Mouse (Mus musculus): ENCODE measurements at regions not wholly inside any gene's neighbourhood (a gene's known extent, or its start where the extent isn't known, plus 50 kb on each side); places are given as distances from the start of the nearest gene placed in this dataset.

- no peak for DNase-seq (ENCODE audit: low spot score)
- no peak overlapping the region for H3K27ac ChIP-seq (ENCODE audit: low read length)
- no peak for TF ChIP-seq CTCF (IDR thresholded peaks at IDR 0.05)
- TF ChIP-seq EP300 (IDR thresholded peaks at IDR 0.05), result no peak
- H3K27me3 ChIP-seq (replicated peaks; ENCODE audit: insufficient read depth, low read length), result no peaks in the 10 kb centered on the region
- no peak overlapping the region for H3K4me3 ChIP-seq (ENCODE audit: low read depth, low read length)
- no peak overlapping the region for H3K9ac ChIP-seq (replicated peaks; ENCODE audit: low read depth)
- H3K4me1 ChIP-seq (ENCODE audit: insufficient read depth, low read depth, low read length), result no peaks in the 10 kb centered on the region
- no peaks in the 10 kb centered on the region for H3K9me3 ChIP-seq (ENCODE audit: low read length)
- no peaks in the 10 kb centered on the region for H3K36me3 ChIP-seq (ENCODE audit: insufficient read depth, low read length)
- WGBS, result 69% methylated on average over 11 of the region's 11 CpGs
- no peak for ATAC-seq
- H3K4me2 ChIP-seq (replicated peaks; ENCODE audit: low read depth, low read length), result no peak overlapping the region
Observed at GRCm38 (mm10) chr12:25668336-25668735, 571.4 kb upstream of the Id2 start.

GRCm38 (mm10) chr12:25654456-25654855 is 557.5 kb upstream of the Id2 start:
- no peak for ATAC-seq
- no peaks in the 10 kb centered on the region for H3K9me3 ChIP-seq (ENCODE audit: low read length)
- TF ChIP-seq EP300 (IDR thresholded peaks at IDR 0.05) (no peak), CTCF (IDR thresholded peaks at IDR 0.05) (no peak)
- H3K4me1 ChIP-seq (ENCODE audit: insufficient read depth, low read depth, low read length), result no peaks in the 10 kb centered on the region
- H3K27ac ChIP-seq (ENCODE audit: low read length), result no peak overlapping the region
- H3K4me2 ChIP-seq (replicated peaks; ENCODE audit: low read depth, low read length), result no peak overlapping the region
- H3K9ac ChIP-seq (replicated peaks; ENCODE audit: low read depth), result no peak overlapping the region
- DNase-seq (ENCODE audit: low spot score), result no peak
- no peaks in the 10 kb centered on the region for H3K36me3 ChIP-seq (ENCODE audit: insufficient read depth, low read length)
- no peaks in the 10 kb centered on the region for H3K27me3 ChIP-seq (replicated peaks; ENCODE audit: insufficient read depth, low read length)
- WGBS, result 92% methylated on average over 5 of the region's 5 CpGs
- H3K4me3 ChIP-seq (ENCODE audit: low read depth, low read length), result no peak overlapping the region

GRCm38 (mm10) chr12:25650237-25650636 is 553.3 kb upstream of the Id2 start:
- ATAC-seq, result no peak
- H3K9ac ChIP-seq (replicated peaks; ENCODE audit: low read depth), result no peak overlapping the region
- no peak overlapping the region for H3K4me3 ChIP-seq (ENCODE audit: low read depth, low read length)
- no peak overlapping the region for H3K27ac ChIP-seq (ENCODE audit: low read length)
- H3K36me3 ChIP-seq (ENCODE audit: insufficient read depth, low read length), result no peaks in the 10 kb centered on the region
- DNase-seq (ENCODE audit: low spot score), result no peak
- H3K4me2 ChIP-seq (replicated peaks; ENCODE audit: low read depth, low read length), result no peak overlapping the region
- H3K9me3 ChIP-seq (ENCODE audit: low read length), result no peaks in the 10 kb centered on the region
- whole genome bisulfite sequencing, result 50% methylated on average over 3 of the region's 3 CpGs
- no peaks in the 10 kb centered on the region for H3K27me3 ChIP-seq (replicated peaks; ENCODE audit: insufficient read depth, low read length)
- no peak for TF ChIP-seq CTCF (IDR thresholded peaks at IDR 0.05)
- no peak for TF ChIP-seq EP300 (IDR thresholded peaks at IDR 0.05)
- H3K4me1 ChIP-seq (ENCODE audit: insufficient read depth, low read depth, low read length), result no peaks in the 10 kb centered on the region

DNA sequence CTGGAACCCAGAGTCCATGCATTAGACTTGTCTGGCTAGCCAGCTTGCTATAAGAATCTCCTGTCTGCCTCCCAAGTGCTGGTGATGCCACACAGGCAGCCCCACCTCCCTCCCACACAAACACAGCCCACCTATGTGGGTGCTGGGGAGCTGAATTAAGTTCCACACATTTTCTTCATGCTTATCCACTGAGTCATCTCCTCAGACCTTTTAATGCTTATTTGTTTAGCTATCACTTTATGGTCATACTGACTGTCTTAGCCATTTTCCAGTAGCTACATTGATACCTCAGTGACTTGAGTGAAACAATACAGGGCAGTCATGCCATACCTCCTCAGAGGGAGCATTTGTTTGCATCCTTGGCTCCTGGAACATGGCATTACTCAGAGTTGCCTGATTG is 531.1 kb upstream of the Id2 start:
- no peaks in the 10 kb centered on the region for H3K27me3 ChIP-seq (replicated peaks; ENCODE audit: insufficient read depth, low read length)
- no peak for DNase-seq (ENCODE audit: low spot score)
- no peaks in the 10 kb centered on the region for H3K4me1 ChIP-seq (ENCODE audit: insufficient read depth, low read depth, low read length)
- TF ChIP-seq EP300 (IDR thresholded peaks at IDR 0.05), result no peak
- ATAC-seq, result no peak
- H3K36me3 ChIP-seq (ENCODE audit: insufficient read depth, low read length), result no peaks in the 10 kb centered on the region
- no peak overlapping the region for H3K4me2 ChIP-seq (replicated peaks; ENCODE audit: low read depth, low read length)
- no peak overlapping the region for H3K27ac ChIP-seq (ENCODE audit: low read length)
- no peaks in the 10 kb centered on the region for H3K9me3 ChIP-seq (ENCODE audit: low read length)
- H3K4me3 ChIP-seq (ENCODE audit: low read depth, low read length), result no peak overlapping the region
- H3K9ac ChIP-seq (replicated peaks; ENCODE audit: low read depth), result no peak overlapping the region

- Histone ChIP-seq H3K4me1 (ENCODE audit: insufficient read depth, low read depth, low read length) (no peaks in the 10 kb centered on the region), H3K9ac (replicated peaks; ENCODE audit: low read depth) (no peak overlapping the region), H3K4me2 (replicated peaks; ENCODE audit: low read depth, low read length) (no peak overlapping the region), H3K9me3 (ENCODE audit: low read length) (no peaks in the 10 kb centered on the region), H3K27me3 (replicated peaks; ENCODE audit: insufficient read depth, low read length) (no peaks in the 10 kb centered on the region), H3K36me3 (ENCODE audit: insufficient read depth, low read length) (no peaks in the 10 kb centered on the region), H3K27ac (ENCODE audit: low read length) (no peak overlapping the region), H3K4me3 (ENCODE audit: low read depth, low read length) (no peak overlapping the region)
- ATAC-seq (no peak), DNase-seq (ENCODE audit: low spot score) (no peak)
- WGBS, result 74% methylated on average over 1 of the region's 1 CpGs
- TF ChIP-seq EP300 (IDR thresholded peaks at IDR 0.05) (no peak), CTCF (IDR thresholded peaks at IDR 0.05) (no peak)
Observed at GRCm38 (mm10) chr12:25625858-25626257, 528.9 kb upstream of the Id2 start.

DNA sequence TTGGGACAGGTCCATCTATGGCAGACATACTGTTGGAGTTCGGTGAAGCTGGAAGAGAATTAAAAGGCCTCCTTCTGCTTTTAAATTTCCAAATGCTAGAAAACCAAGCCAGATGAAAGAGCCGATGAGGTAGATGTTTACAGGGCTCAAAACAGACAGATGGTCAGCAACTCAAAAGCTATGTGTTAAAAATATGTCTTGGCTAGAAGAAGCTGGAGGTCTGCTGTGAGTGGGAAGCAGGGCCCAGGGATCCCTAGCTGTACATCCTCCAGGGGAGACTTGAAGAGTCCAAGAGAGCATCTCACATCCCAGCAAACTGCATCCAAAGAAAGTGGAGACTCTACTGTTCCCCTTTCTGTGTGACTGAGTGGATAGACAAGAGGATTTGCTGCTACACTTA is 526.5 kb upstream of the Id2 start:
- no peaks in the 10 kb centered on the region for H3K36me3 ChIP-seq (ENCODE audit: insufficient read depth, low read length)
- no peak for ATAC-seq
- no peak overlapping the region for H3K4me3 ChIP-seq (ENCODE audit: low read depth, low read length)
- H3K4me2 ChIP-seq (replicated peaks; ENCODE audit: low read depth, low read length), result no peak overlapping the region
- TF ChIP-seq CTCF (IDR thresholded peaks at IDR 0.05) (no peak), EP300 (IDR thresholded peaks at IDR 0.05) (no peak)
- H3K9me3 ChIP-seq (ENCODE audit: low read length), result no peaks in the 10 kb centered on the region
- H3K4me1 ChIP-seq (ENCODE audit: insufficient read depth, low read depth, low read length), result no peaks in the 10 kb centered on the region
- no peak for DNase-seq (ENCODE audit: low spot score)
- no peaks in the 10 kb centered on the region for H3K27me3 ChIP-seq (replicated peaks; ENCODE audit: insufficient read depth, low read length)
- H3K27ac ChIP-seq (ENCODE audit: low read length), result no peak overlapping the region
- WGBS, result 90% methylated on average over 2 of the region's 2 CpGs
- H3K9ac ChIP-seq (replicated peaks; ENCODE audit: low read depth), result no peak overlapping the region

DNA sequence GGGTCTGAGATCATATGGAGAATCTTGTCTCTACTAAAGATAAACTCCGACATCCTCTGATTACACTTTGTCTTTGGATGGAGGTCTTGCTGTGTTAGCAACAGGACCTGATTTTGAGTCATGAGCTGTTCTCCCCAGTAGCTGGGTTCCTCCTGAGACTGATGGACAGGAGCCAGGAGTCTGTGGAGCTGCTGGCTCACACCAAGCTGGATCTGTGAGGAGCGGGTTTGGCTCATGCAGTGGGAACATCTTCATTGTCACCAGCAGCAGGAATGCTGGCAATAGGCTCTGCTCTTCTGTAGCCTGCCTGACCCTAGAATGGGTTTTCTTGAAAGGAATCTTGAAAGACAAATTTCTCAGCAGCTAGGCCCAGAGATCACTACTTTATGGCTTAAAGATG is 524.2 kb upstream of the Id2 start:
- H3K27ac ChIP-seq (ENCODE audit: low read length), result no peak overlapping the region
- H3K9me3 ChIP-seq (ENCODE audit: low read length), result no peaks in the 10 kb centered on the region
- WGBS, result 74% methylated on average over 2 of the region's 2 CpGs
- no peak overlapping the region for H3K4me3 ChIP-seq (ENCODE audit: low read depth, low read length)
- no peaks in the 10 kb centered on the region for H3K4me1 ChIP-seq (ENCODE audit: insufficient read depth, low read depth, low read length)
- H3K9ac ChIP-seq (replicated peaks; ENCODE audit: low read depth), result no peak overlapping the region
- H3K27me3 ChIP-seq (replicated peaks; ENCODE audit: insufficient read depth, low read length), result no peaks in the 10 kb centered on the region
- no peak for ATAC-seq
- DNase-seq (ENCODE audit: low spot score), result no peak
- H3K4me2 ChIP-seq (replicated peaks; ENCODE audit: low read depth, low read length), result no peak overlapping the region
- TF ChIP-seq EP300 (IDR thresholded peaks at IDR 0.05) (no peak), CTCF (IDR thresholded peaks at IDR 0.05) (no peak)
- no peaks in the 10 kb centered on the region for H3K36me3 ChIP-seq (ENCODE audit: insufficient read depth, low read length)

Data from lung, postnatal 0 days (tissue).